Mouse (Mus musculus) erythroblast, embryonic 14.5 days (primary cell): ENCODE data around the gene Agtpbp1.

Source experiments
- GATA1 ChIP-seq: IDR thresholded peaks from 2 replicates; pipeline ENCODE4 v1.6.1; 2012; ENCODE audit warnings: low read length, inconsistent platforms, mixed read lengths
- TAL1 ChIP-seq: IDR thresholded peaks from 3 replicates; pipeline ENCODE4 v1.6.1; 2012; ENCODE audit warnings: low read length, inconsistent platforms, mixed read lengths

DNA sequence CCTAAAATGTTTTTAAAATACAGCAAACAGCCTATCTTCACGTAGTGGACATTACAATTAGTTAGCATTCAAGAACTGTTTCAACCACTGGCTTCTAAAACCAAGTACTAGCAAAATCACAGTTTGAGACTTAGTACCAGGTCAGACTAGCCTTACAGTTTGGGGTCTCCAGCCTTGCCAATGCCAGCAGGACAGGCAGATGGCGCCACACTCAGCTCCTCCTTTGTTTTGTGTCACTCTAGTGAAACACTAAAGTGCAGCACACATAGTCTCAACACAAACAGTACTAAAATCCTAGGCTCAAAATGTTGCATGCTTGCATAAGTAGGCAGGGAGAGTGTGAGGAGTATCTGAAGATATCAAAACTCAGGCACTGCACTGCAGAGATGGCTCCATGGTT is 53.8 kb downstream of the Agtpbp1 start:
- no peak for TF ChIP-seq GATA1
- no peak for TF ChIP-seq TAL1
